Mouse (Mus musculus) neutrophil, adult 5-6 weeks (primary cell): Measurements from ENCODE around the gene Tbc1d1. TPM values are rescaled to one million over a fixed set of nuclear protein-coding genes. Genes with fewer than 3 reads are reported as not detected.

ENCODE experiments used
- ATAC-seq: fragments of 151-379, 151-347 bp; 2 replicates; pipeline ENCODE4 v1.8.0; 2017; ENCODE audit warnings: mild to moderate bottlenecking, moderate TSS enrichment; ENCODE audit not compliant: insufficient number of reproducible peaks, poor library complexity, low FRiP score, severe bottlenecking; ENCODE audit errors: extremely low read depth
- total RNA-seq: library from RNA; stranded (forward); fragments of 200-1000 nt; gene quantifications from 2 replicates; pipeline ENCODE4 v1.2.3, GENCODE M21; 2017

Tbc1d1 gene
- total RNA-seq, 1 experiment from 2014 or later: 89.8 TPM

- no peak for ATAC-seq
Observed at GRCm38 (mm10) chr5:64288031-64288928, 132.2 kb downstream of the Tbc1d1 start.

GRCm38 (mm10) chr5:64289202-64290060 lies 133.3 kb downstream of the Tbc1d1 start:
- peak; percentile 75; the same call in 1 of the 2 replicates for ATAC-seq

GRCm38 (mm10) chr5:64290061-64290345 lies 133.9 kb downstream of the Tbc1d1 start:
- no peak for ATAC-seq

- ATAC-seq: no peak
Observed at GRCm38 (mm10) chr5:64291657-64292056, 135.6 kb downstream of the Tbc1d1 start.

GRCm38 (mm10) chr5:64295621-64296020 lies 139.5 kb downstream of the Tbc1d1 start:
- no peak for ATAC-seq

GRCm38 (mm10) chr5:64296328-64296727 lies 140.2 kb downstream of the Tbc1d1 start:
- ATAC-seq: no peak

- ATAC-seq: peak; percentile 48
Observed at GRCm38 (mm10) chr5:64297100-64297499, 141.0 kb downstream of the Tbc1d1 start.

GRCm38 (mm10) chr5:64298331-64299036 lies 142.4 kb downstream of the Tbc1d1 start:
- ATAC-seq: peak; percentile 21; the same call in 1 of the 2 replicates

- peak; percentile 15; the same call in 1 of the 2 replicates for ATAC-seq
Observed at GRCm38 (mm10) chr5:64299508-64300324, 143.6 kb downstream of the Tbc1d1 start.

- ATAC-seq: no peak
Observed at GRCm38 (mm10) chr5:64301246-64301645, 145.1 kb downstream of the Tbc1d1 start.

- ATAC-seq: no peak
Observed at GRCm38 (mm10) chr5:64307289-64307688, 151.2 kb downstream of the Tbc1d1 start.

GRCm38 (mm10) chr5:64312295-64312694 lies 156.2 kb downstream of the Tbc1d1 start:
- ATAC-seq: no peak

- ATAC-seq: no peak
Observed at GRCm38 (mm10) chr5:64313481-64313880, 157.4 kb downstream of the Tbc1d1 start.

- ATAC-seq: no peak
Observed at GRCm38 (mm10) chr5:64314288-64315052, 158.4 kb downstream of the Tbc1d1 start.

GRCm38 (mm10) chr5:64315088-64315487 lies 159.0 kb downstream of the Tbc1d1 start:
- ATAC-seq: no peak

- no peak for ATAC-seq
Observed at GRCm38 (mm10) chr5:64323286-64323685, 167.2 kb downstream of the Tbc1d1 start.

- ATAC-seq: no peak
Observed at GRCm38 (mm10) chr5:64324353-64324752, 168.2 kb downstream of the Tbc1d1 start.

GRCm38 (mm10) chr5:64324920-64325319 lies 168.8 kb downstream of the Tbc1d1 start:
- ATAC-seq: no peak
